Mouse (Mus musculus): Measurements from ENCODE around the gene Dstn.
A peak's percentile ranks its signal among the peaks of the same experiment; 100 is the strongest.

Gene Dstn

DNA sequence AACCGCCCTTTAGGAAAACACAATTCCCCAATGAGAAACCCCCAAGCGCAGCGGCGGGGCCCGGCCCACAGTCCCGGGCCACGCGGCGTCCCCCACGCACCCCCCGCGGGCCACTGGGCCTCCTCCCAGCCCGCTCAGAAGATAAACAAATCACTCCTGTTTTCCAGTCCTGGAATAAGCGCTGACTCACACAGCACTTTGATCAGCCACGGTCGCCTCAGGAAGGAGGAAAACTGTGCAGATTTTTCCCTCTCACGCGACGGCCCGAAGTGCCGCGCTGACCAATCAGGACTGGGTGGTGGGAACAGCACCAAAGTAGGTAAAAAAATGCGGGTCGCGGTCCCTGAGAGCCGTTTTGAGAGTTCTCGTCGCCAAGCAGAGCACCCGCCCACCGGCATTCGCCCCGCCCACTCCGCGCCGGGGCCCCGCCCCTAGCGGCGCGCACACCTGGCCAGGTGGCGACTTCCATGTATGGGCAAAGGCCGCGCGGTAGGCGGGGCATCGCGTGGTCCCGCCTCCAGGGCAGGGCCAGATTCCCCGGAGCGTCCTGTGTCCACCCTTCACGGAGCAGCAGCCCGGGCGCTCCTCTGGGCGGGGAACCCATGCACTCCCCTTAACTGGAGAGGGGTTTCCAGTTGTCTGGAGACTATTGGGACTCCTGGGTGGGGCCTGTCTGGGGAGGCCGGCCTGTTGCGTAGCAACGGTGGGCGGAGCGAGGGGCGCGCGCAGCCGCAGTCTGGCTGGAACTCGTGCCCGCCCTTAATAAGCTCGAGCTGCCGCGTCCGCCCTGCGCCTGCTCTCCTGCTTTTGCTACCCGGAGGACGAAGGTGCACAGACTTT is at the start of gene Dstn:
Gene Dstn, plus strand, starts transcription at position 561 of the 840 bp plus-strand sequence.
- DNase-seq = peak; percentile 97

- peak; percentile 87 for DNase-seq
Observed at GRCm38 (mm10) chr2:143867326-143867725, 47.8 kb upstream of the Dstn start.

DNA sequence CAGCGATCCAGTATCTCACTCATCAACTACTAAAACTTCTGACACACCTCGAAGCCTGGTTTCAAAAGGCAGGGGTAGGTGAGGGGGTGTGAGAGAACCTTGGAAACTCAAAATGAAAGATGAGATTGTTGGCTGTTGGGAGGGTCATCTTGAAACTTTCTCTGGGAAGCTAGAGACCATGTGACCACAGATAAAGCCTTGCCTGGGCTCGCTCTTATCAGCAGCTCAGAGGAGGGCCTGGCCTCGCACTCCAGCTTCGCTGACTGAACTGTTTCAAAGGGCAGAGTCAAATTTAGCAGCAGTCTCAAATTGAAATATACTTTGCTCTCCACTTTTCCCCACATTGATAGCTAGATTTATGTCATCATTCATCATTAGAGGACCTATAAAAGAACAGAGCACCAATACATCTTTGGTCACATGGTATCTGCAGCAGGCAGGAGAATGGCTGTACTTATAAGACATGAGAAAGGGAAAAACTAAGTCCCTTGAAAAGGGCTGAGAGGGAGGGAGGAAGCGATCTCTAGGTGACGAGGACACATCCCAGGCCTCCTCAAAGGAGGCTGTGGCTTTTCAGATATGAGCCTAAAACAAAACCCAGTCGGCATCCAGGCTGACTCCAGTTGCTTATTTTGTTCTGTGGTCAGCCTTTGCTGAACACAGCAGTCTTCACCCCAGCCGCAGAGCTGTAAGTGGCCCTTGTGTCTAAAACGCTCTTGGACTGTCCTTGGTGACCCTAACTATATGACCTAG is 44.0 kb upstream of the Dstn start:
- DNase-seq = no peak

- no peak for DNase-seq
Observed at GRCm38 (mm10) chr2:143876026-143876425, 39.1 kb upstream of the Dstn start.

GRCm38 (mm10) chr2:143876929-143877632 is 38.0 kb upstream of the Dstn start:
- DNase-seq = no peak

- DNase-seq = no peak
Observed at GRCm38 (mm10) chr2:143879311-143879710, 35.8 kb upstream of the Dstn start.

- DNase-seq = no peak
Observed at GRCm38 (mm10) chr2:143882002-143882401, 33.1 kb upstream of the Dstn start.

- no peak for DNase-seq
Observed at GRCm38 (mm10) chr2:143882606-143883288, 32.4 kb upstream of the Dstn start.

DNA sequence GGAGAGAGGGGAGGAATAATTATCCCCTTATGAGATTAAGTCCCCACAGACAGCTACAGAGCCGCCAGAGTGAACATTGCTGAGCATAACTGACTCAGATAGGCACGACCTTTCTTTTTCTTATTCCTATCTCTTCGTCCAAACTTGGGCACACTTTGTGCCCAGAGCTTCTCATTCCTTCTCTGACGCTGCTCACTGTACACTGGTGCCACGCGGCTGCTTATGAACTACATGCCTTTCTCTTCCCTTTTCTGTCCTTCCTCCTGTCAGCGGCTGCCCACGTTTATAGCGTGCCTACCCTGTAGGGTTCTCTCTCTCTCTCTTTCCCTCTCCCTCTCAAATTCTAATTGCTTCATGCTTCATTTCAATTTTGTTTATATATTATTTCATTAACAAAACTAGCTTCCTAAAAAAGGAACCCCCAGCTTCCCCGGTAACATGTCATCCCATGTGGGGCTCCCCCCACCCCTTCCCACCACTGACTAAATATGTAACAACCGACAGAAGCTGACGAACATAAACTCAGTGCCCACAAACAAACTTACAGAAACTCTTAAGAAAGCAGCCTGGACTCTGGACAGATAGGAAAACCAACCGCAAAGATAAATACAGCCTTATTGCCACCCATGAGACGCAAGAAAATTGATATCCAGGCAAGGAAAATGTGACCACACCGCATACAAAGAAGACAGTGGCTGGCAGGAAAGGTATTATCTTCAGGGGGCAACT is 25.8 kb upstream of the Dstn start:
- DNase-seq = no peak

- DNase-seq = no peak
Observed at GRCm38 (mm10) chr2:143889860-143890433, 25.2 kb upstream of the Dstn start.

DNA sequence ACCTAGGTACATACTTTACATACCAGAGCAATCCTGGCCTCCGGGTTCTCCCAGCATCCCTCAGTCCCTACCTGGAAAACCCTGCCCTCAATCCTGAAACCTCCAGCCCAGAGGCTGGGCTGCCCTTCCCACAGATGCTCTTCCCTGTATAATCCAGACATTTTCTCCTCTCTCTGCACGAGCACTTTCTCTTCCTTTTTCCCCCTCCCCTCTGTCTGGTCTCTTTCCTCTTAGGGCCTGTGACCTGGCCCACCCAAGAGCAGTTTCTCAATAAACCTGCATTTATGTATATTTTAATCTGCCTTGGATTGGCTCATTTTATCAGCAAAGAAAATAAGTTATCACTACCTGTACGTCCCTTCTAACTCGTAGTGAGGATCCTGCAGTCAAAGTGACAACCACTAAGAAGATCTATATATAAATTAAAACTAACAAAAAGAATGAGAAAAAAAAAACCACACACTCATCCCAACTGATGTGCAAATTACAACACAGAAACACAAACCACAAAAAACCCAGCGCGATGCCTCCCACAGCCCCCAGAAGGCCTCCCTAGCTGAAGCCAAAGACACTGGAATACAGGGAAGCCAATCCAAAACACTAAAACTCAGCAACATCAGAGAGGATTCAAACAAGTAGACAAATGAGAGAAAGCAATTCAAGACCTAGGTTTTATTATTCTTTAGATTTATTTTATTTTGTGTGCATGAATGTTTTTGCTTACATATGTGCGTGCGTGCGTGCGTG is 23.6 kb upstream of the Dstn start:
- no peak for DNase-seq

DNA sequence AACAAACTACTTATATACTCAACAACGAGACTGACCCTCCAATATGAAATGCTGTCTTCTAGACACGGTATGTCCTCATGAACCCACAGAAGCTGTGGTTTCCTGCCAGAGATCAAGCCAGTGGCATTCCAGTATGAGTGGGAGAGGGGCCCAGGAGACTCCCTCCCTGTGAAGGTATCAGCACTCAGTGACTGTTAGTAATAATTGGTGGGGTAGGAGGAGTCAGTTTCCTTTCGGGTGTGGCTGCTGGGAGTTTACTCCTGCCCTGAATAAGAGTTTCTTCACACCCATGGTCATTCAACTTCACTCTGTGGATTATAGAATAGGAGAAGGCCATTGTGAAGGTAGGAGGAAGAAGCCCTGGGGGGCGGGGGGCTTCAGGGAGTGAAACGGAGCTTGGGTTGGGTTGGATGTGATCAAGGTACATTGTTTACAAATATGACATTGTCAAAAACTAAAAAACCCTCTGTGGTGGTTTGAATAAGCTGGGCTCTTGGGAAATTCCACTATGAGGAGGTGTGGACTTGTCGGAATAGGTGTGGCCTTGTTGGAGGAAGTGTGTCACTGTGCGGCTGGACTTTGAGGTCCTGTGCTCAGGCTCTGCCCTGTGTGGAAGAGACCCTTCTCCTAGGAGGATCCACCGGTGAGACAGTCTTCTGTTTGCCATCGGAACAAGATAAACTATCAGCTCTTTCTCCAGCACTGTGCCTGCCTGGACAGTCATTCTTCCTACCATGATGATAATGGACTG is 15.5 kb upstream of the Dstn start:
- no peak for DNase-seq

DNA sequence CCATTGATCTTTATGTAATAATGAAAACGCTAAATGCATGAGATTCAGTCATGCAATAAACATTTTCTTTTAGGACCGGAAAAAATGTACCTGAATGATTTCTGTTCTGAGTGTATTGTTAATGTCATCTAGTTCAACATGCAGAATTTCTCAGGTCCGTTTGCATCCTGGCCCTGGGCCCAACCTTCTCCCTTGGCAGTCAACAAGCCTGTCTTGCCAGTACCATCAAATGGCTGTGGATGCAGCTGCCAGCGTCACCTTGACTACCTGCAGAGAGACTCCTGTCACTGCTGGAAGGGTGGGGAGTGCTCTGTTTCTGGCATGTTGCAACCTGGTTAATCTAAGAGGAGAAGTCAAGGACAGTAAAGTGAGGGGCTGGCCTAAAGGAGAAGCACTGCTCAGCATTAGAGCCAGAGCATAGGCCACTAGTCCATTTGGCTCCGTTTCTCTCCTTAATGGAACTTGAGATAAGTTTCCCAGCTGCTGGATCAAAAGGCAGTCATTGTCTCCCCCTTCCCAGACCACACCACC is 14.2 kb upstream of the Dstn start:
- DNase-seq = no peak

GRCm38 (mm10) chr2:143903376-143904045 is 11.6 kb upstream of the Dstn start:
- no peak for DNase-seq

DNA sequence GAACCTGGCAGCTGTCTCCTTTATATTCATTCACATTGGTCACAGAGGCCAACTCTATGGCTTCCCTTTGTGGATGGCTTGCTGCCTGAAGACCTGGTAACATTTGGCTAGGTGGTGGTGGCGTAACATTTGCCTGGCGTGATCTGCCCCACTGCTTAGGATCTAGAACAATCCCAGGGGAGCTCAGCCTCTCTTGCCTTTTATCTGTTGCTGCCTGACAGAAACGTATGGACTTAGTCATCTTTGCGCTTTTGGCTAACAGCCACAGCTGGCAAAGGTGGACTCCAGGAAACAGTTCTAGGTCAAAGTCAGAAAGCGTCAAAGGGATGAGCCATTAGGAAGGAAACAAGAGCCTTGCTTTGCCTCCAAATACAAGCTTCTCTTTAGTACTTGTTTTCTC is 10.2 kb upstream of the Dstn start:
- DNase-seq = no peak

DNA sequence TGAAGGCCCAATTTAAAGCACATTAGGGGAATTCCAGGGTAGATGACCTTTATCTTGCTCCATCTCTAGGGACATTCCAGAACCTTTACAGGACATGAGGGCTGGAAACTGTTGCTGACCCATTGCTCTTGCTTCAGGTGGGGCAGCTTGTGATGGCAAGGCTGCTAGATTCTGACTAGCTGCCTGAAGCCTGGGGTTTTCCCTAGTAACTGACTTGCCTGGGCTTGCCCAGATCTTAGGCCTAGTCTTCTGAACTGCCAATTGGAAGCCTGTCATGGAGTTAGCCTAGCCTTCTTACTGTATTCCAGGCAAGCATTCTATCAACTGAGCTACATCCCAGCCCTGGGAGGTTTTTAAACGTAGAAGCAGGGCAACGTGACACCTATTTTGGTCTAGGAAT is 5.9 kb upstream of the Dstn start:
- DNase-seq = no peak

GRCm38 (mm10) chr2:143912199-143912598 is 2.9 kb upstream of the Dstn start:
- DNase-seq = no peak

- DNase-seq = no peak
Observed at GRCm38 (mm10) chr2:143914221-143914620, 899 bp upstream of the Dstn start.

DNA sequence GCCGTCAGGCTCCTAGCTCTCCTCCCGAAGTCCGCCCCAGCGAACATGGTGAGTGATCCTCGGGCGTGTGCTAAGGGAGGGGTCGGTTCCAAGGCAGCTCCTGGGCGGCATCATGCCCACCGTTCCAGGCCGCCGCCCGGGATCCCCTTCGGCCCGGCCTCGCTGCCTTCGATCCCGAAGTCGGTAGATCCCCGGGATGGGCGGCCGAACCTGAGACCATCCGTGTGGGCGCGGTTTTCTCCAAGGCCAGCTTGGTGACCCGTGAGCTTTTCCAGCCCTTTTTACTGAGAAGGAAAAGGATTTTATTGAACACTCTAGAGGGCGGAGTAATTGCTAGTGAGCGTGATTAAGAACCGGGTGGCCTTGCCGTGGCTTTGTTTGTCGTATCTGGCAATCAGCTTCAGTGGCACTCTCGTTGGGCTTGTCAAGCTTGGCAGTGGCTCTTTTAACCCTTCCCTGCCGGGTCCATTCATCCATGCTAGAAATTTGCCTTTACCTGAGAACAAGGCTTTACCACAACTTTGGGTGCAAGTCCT is 548 bp downstream of the Dstn start:
- peak; percentile 74 for DNase-seq
